Mouse (Mus musculus): ENCODE results near the gene Olfr572.

Gene Olfr572

GRCm38 (mm10) chr7:102924109-102924508 lies at the start of gene Olfr572:
Gene Olfr572, plus strand, starts transcription at chr7:102924409.
- DNase-seq (ENCODE audit: low spot score in 2 of 2), result no peak

GRCm38 (mm10) chr7:102876822-102877221 lies 47.4 kb upstream of the Olfr572 start, which contains the start of gene Olfr568:
Gene Olfr568, plus strand, starts transcription at chr7:102877122.
- DNase-seq (ENCODE audit: low spot score in 2 of 2), result no peak

DNA sequence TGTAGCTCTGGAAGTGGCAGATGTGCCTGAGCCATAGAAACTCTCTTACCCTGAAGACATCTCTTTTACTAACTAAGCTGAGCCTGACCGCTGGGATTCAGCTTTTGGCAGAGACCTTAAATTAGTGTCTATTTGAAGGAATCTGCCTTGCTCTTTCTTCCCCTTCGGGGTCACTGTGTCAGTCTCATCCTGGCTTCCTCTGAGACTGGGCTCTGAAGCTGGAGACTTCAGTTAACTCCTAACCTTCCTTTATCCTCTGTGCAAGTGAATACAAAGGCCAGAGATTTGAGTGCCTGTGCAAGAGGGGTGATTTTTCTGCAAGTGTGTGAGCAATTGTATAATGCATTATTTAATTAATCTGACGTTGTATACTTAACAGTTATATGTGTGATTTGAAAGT lies 33.4 kb upstream of the Olfr572 start, which contains the start of gene Olfr569:
TSS of gene Olfr569 (minus strand) at position 101 of the 400 bp plus-strand sequence.
- DNase-seq (ENCODE audit: low spot score in 2 of 2), result no peak

- DNase-seq (ENCODE audit: low spot score in 2 of 2), result no peak
Measured at GRCm38 (mm10) chr7:102915261-102915660, 8.9 kb upstream of the Olfr572 start.

DNA sequence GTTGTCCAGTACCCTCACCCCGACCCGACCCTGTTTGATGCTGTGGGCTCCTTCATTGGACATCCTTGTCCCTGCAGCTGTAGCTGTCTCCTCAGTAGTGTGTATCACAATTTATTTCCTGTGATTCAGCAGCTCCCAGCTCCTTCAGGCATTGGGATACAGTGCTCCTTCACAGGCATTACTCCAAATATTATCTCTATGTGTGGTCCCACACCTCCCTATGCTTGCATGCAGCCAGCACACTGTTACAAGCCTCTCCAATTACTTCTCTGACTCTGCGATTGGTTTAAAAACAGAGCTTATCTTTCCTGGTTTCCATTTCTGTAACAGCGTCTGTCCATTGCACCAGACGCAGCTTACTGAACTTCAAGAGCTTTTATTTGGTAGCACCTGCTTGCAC lies 7.8 kb upstream of the Olfr572 start:
- DNase-seq (ENCODE audit: low spot score in 2 of 2), result no peak

DNA sequence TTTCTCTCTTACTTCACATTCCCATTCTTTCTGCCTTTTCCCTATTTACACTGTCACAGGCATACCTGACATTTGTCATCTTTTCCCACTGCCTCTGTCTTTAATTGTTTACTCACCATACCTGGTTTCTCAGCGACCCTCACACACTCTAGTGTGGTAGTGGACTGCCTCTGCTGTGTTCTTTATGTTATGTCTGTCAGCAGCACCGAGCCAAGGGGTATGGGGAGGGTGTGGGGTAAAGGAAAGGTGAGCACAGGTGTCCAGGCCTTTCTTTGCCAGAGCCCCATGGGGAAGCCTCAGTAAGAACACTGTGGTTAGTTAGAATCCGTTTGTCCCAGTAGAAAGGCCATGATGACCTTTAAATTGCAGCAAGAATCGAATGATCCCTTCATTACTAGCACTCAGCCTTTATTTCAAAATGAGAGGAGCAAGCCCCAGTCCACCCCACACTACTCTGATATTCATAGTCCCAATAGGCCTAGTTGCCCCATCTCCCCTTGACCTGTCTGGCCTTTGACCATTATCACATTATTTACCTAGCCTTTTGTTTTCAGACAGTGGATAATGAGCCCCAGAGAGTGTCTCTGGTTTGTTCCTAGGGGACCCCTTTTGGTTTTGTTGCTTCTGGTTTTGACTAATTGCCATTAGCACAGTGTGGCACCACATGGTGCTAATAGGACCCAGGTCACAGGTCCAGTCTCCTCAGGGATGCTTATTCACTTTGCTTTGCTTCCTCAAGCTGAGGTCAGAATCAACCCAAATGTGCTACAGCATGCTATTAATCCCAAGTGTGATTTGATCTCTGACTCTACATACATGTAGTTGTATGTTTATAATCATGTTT lies 7.0 kb upstream of the Olfr572 start, which contains the start of gene Olfr571:
TSS of gene Olfr571 (minus strand) at position 505 of the 844 bp plus-strand sequence.
- no peak for DNase-seq (ENCODE audit: low spot score in 2 of 2)

DNA sequence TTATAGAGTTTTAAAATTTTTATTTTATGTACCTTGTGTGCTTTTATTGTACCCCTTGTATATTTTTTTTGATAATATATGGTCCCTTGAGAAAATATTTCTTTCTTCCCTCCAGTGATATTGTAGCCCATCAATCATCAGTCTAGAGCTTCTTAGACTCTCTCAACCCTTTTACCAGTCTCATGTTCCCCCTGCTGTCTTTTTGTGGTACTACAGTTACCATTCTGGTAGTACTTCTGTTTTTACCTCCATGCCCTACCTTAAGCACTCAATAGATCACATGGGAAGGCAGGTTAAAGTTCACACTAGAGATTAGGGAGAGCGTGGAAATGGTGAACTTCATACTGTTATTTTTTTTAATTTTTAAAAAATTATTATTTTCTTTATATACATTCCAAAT lies 4.6 kb upstream of the Olfr572 start:
- DNase-seq (ENCODE audit: low spot score in 2 of 2), result no peak

GRCm38 (mm10) chr7:102927105-102927504 lies 2.9 kb downstream of the Olfr572 start:
- DNase-seq (ENCODE audit: low spot score in 2 of 2), result no peak

DNA sequence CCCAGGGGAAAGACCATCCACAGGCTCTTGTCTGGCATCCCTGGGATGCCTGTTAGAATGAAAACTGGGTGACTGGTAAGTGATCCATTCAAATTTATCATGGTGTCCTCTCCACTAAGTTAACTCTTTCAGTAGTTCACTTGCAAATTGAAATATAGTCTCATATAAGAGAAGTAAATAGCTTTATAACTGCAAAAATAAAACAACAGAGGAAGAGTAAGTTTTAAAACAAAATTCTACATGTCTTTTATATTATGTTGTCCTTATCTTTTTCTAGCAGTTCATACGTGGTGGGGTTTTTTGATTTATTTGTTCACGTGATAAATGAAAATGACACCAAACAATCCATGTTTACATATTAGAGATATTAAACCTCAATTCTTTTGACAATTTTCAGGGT lies 18.3 kb downstream of the Olfr572 start, which contains the start of gene Olfr573-ps1:
TSS of gene Olfr573-ps1 (minus strand) at position 101 of the 400 bp plus-strand sequence.
- DNase-seq (ENCODE audit: low spot score in 2 of 2), result no peak

DNA sequence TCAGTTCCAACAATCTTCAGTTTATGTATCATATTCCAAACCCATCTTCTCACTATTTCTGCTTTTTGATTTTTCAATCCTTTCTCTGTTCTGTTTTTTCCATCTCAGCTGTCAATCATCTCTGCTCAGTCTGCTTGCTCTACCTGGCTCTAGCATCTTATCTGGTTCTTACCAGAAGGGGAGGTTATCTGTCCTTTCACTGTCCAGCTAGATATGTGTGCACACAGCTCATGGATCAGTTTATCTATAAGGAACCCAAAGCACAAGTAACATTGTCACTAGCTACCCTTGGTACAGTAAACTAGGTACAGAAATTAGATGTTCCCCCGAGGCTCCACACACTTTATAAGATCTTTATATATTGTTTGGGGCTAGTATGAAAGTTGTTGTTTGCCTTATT lies 19.2 kb downstream of the Olfr572 start:
- DNase-seq (ENCODE audit: low spot score in 2 of 2), result no peak

DNA sequence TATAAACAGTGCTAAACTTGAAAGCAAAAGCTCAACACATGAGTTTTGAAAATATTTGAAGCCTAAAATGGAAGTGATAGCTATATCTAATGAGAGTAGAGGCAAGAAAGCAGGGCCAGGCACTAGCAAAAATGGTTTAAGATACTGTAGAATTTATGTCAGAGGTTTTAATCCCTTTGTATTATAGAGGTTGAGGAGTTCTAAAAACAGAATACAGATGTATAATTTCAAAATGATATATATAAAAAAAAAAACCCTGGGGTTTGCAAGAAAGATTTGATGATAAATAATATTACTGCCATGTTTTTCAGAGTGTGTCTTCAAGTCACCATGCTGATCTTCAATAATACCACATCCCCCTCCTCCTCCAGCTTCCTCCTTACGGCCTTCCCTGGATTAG lies 24.0 kb downstream of the Olfr572 start, which contains the start of gene Olfr574:
TSS of gene Olfr574 (plus strand) at position 301 of the 400 bp plus-strand sequence.
- no peak for DNase-seq (ENCODE audit: low spot score in 2 of 2)

GRCm38 (mm10) chr7:102950732-102951131 lies 26.5 kb downstream of the Olfr572 start:
- DNase-seq (ENCODE audit: low spot score in 2 of 2), result no peak

DNA sequence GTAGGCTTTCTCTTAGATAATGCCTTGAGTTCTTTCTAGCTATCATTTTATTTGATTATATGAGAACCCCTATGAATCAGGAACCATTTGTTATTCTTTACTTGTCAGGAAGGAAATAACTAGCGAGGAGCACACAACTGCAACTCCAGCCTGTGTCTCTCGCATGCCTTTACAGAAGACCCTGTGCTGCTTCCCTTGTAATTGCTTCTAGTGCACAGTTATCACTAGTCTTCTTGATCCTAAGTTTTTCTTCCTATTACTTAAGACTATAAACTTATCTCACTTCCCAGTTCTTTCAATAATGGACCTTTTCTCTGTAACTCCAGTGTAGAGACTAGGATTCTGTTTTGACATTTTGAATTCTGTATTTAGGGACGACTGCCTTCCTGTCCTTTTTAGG lies 33.9 kb downstream of the Olfr572 start:
- DNase-seq (ENCODE audit: low spot score in 2 of 2), result no peak

GRCm38 (mm10) chr7:102958593-102958992 lies 34.4 kb downstream of the Olfr572 start, which contains the start of gene Olfr575:
Gene Olfr575, minus strand, starts transcription at chr7:102958775.
- no peak for DNase-seq (ENCODE audit: low spot score in 2 of 2)

GRCm38 (mm10) chr7:102962360-102962759 lies 38.2 kb downstream of the Olfr572 start, which contains the start of gene Olfr576:
Gene Olfr576, plus strand, starts transcription at chr7:102962660.
- no peak for DNase-seq (ENCODE audit: low spot score in 2 of 2)

- DNase-seq (ENCODE audit: low spot score in 2 of 2), result no peak
Measured at GRCm38 (mm10) chr7:102974399-102974798, 50.2 kb downstream of the Olfr572 start.

DNA sequence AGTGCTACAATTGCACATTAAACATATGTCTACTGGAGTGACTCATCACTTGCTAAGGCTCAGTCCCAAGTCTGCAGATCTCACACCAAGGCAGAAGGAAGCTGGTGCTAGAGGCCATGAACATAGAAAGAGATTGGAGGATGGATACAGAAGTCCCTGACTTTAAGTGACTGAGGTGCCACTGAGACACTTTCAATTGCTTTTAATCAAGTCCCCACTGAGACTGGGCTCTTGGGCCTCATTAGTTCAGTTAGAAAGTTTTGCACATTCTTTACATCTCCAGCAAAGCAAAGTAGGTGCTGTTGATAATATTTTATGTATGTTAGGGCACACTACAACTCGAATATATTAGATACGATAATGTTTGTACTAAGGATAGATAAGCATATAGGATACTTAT lies 51.6 kb downstream of the Olfr572 start, which contains the start of gene Olfr577:
TSS of gene Olfr577 (minus strand) at position 101 of the 400 bp plus-strand sequence.
- no peak for DNase-seq (ENCODE audit: low spot score in 2 of 2)
